Mouse (Mus musculus) left cerebral cortex, postnatal 4 days (tissue): ENCODE results near the gene Gtsf1l. TPM values are rescaled to one million over a fixed set of nuclear protein-coding genes. Genes with fewer than 3 reads are reported as not detected.
"Not testable (repeated sequence)": the region's sequence is repeated elsewhere in the genome, so short reads cannot be mapped to it uniquely, and the experiment has no call there.

Source experiments
- DNase-seq: peaks from one replicate; pipeline ENCODE4 v3.0.0-alpha.2; 2022
- intact Hi-C: fragments of 180-260 bp; cut with DNase I; formaldehyde crosslinking; loops from one replicate; pipeline ENCODE4 v1.15.1; 2025
- total RNA-seq, 2 experiments: library from RNA; stranded (reverse); gene quantifications; 2 replicates each; pipeline ENCODE4 v1.2.3; 2021

Gtsf1l gene
- total RNA-seq, 2 experiments from 2014 or later, result not detected

- no peak for DNase-seq
- intact Hi-C loops, result no loop called here
Observed at GRCm38 (mm10) chr2:163089475-163090123, 1.9 kb upstream of the Gtsf1l start.

- DNase-seq, result no peak
- intact Hi-C loops, result no loop called here
Observed at GRCm38 (mm10) chr2:163086561-163086960, 1.1 kb downstream of the Gtsf1l start.

- intact Hi-C loops, result no loop called here
Observed at GRCm38 (mm10) chr2:163085047-163085446, 2.6 kb downstream of the Gtsf1l start.

GRCm38 (mm10) chr2:163084519-163084918, 3.1 kb downstream of the Gtsf1l start:
- intact Hi-C loops, result no loop called here
- DNase-seq, result no peak

More at GRCm38 (mm10) chr2:163085047-163085446, 2.6 kb downstream of the Gtsf1l start:
- no peak for DNase-seq

- intact Hi-C loops, result no loop called here
- DNase-seq, result no peak
Observed at GRCm38 (mm10) chr2:163082591-163082990, 5.1 kb downstream of the Gtsf1l start.

GRCm38 (mm10) chr2:163079041-163079440, 8.6 kb downstream of the Gtsf1l start:
- no peak for DNase-seq
- intact Hi-C loops, result no loop called here

GRCm38 (mm10) chr2:163075234-163075633, 12.4 kb downstream of the Gtsf1l start:
- intact Hi-C loops, result no loop called here

GRCm38 (mm10) chr2:163074808-163075207, 12.8 kb downstream of the Gtsf1l start:
- intact Hi-C loops, result no loop called here

More at GRCm38 (mm10) chr2:163075234-163075633, 12.4 kb downstream of the Gtsf1l start:
- no peak for DNase-seq

GRCm38 (mm10) chr2:163074006-163074405, 13.6 kb downstream of the Gtsf1l start:
- intact Hi-C loops, result no loop called here
- DNase-seq, result no peak

More at GRCm38 (mm10) chr2:163074808-163075207, 12.8 kb downstream of the Gtsf1l start:
- DNase-seq, result no peak

GRCm38 (mm10) chr2:163073023-163073757, 14.5 kb downstream of the Gtsf1l start:
- intact Hi-C loops, result no loop called here
- DNase-seq, result no peak

- intact Hi-C loops, result no loop called here
- no peak for DNase-seq
Observed at GRCm38 (mm10) chr2:163071590-163071989, 16.1 kb downstream of the Gtsf1l start.

GRCm38 (mm10) chr2:163070213-163070612, 17.4 kb downstream of the Gtsf1l start:
- intact Hi-C loops, result no loop called here

GRCm38 (mm10) chr2:163067233-163067632, 20.4 kb downstream of the Gtsf1l start:
- intact Hi-C loops, result no loop called here

More at GRCm38 (mm10) chr2:163070213-163070612, 17.4 kb downstream of the Gtsf1l start:
- no peak for DNase-seq

GRCm38 (mm10) chr2:163066326-163066725, 21.3 kb downstream of the Gtsf1l start:
- intact Hi-C loops, result no loop called here
- no peak for DNase-seq

More at GRCm38 (mm10) chr2:163067233-163067632, 20.4 kb downstream of the Gtsf1l start:
- DNase-seq, result no peak

GRCm38 (mm10) chr2:163062119-163062508, 25.5 kb downstream of the Gtsf1l start:
- intact Hi-C loops, result no loop called here
- DNase-seq, result no peak

- DNase-seq, result no peak
- intact Hi-C loops, result no loop called here
Observed at GRCm38 (mm10) chr2:163061203-163062118, 26.2 kb downstream of the Gtsf1l start.

- DNase-seq, result no peak
- intact Hi-C loops, result no loop called here
Observed at GRCm38 (mm10) chr2:163060630-163061029, 27.0 kb downstream of the Gtsf1l start.

GRCm38 (mm10) chr2:163058981-163059380, 28.7 kb downstream of the Gtsf1l start:
- DNase-seq, intact Hi-C loops: not testable (repeated sequence)

GRCm38 (mm10) chr2:163056584-163056983, 31.1 kb downstream of the Gtsf1l start:
- DNase-seq, result no peak
- intact Hi-C loops, result no loop called here

- DNase-seq, result no peak
- intact Hi-C loops, result no loop called here
Observed at GRCm38 (mm10) chr2:163055715-163056114, 31.9 kb downstream of the Gtsf1l start.
